Mouse (Mus musculus) liver, embryonic 14.5 days (tissue): Measurements from ENCODE around the gene Msx3.

Source experiments
- CTCF ChIP-seq: IDR thresholded peaks from 2 replicates; pipeline ENCODE4 v1.5.1; 2016; ENCODE audit warnings: antibody characterized with exemption, low read depth, control low read depth
- EP300 ChIP-seq: IDR thresholded peaks from 2 replicates; pipeline ENCODE4 v1.6.1; 2016; ENCODE audit warnings: antibody characterized with exemption, low read depth

DNA sequence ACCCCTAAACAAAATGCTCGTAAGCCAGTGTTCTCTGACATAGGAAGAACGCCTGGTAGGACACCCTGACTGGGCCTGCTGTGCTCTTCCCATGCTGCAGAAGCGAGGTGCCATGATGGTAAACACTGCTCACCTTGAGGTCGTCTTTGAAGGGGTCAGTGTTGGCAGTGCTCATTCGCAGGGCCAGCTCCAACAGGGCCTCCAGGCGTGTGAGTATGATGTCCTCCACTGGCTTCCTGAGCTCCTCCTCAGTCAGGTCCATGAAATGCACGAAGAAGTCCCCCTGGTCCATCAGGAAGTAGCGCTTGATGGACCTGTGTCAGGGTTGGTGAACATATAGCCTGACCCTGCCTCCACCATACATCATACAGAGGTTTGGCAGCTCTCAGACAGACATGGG, 44.2 kb downstream of the Msx3 start:
- TF ChIP-seq CTCF (no peak), EP300 (no peak)
